Mouse (Mus musculus): Measurements from ENCODE around the gene Sgk2. TPM values are rescaled to one million over a fixed set of nuclear protein-coding genes. Genes with fewer than 3 reads are reported as not detected.

Sgk2 gene
- polyA plus RNA-seq, 3 experiments from 2014 or later = not detected

DNA sequence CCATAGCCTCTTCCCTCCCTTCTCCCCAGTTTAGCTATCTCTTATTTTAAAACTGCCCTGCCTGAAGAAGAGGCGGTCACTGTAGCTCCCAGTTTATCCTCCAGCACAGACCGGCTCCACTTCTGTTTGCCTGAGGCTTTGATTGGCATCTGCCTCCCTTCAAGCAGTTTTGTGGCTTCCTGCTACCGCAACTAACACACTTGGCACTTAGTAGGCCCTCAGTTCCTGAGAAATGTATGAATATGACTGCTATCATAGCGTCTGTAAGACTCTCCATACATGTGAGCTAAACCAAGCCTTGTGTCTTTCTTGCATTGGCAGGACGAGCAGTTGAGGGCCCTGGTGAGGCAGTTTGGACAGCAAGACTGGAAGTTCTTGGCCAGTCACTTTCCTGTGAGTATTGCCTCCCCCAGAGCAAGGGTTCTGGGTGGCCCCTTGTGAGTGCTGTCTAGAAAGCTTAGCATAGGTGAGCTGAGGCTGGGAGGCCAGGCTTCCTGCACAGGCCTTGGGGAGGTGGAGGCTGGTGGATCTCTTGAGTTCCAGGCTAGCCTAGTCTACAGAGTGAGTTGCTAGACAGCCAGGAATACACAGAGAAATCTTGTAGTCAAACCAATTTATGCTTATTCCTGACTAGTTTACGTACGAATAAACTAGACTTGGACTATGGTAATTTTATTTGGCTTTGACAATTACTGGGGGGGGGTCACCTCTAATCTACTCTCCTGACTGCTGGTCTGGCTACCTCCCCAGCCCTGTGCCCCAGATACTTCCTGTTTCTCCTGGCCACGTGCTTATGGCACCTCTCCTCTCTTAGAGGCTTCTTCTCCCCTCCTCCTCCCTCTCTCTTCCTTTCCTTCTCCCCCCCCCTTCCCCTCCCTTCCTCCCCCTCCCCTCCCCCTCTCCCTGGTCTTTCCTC, 74.3 kb downstream of the Sgk2 start:
- no peak for ATAC-seq

DNA sequence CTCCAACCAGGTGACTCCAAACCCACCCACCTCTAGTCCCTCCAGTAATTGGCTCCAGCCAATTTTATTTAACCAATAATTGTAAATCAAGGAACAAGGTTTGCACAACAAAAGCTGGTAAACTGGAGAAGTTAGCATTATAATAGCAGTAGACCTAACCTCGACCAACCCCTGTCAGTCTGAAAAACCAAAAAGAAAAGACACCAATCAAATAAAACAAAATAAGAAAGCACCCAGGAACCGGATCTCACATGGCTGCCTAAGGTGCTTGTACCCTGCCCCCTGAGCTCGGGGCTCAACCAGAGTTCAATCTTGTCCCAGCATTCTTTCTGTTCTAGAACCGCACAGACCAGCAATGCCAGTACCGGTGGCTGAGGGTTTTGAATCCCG, 75.0 kb downstream of the Sgk2 start:
- ATAC-seq = no peak

Other genes starting within 250 kb of the Sgk2 start
- 10 to 100 TPM; 24.3 to 51.6 (median 44.5) TPM for gene Srsf6, start 55.8 kb upstream of the Sgk2 start, polyA plus RNA-seq (2017; shearing (Covaris generic))
- under 1 TPM in 1 of 3 experiments, not detected in 2; 0.30 TPM for gene L3mbtl1, start 43.9 kb upstream of the Sgk2 start, polyA plus RNA-seq (2017; shearing (Covaris generic))
- 10 to 100 TPM; 60.8 to 67.3 (median 61.3) TPM for gene Ift52, start 30.0 kb downstream of the Sgk2 start, polyA plus RNA-seq (2017; shearing (Covaris generic))
- gene Mybl2, start 67.4 kb downstream of the Sgk2 start, polyA plus RNA-seq (2017; shearing (Covaris generic)) = 10 to 100 TPM in 1 of 3 experiments, 1 to 10 TPM in 1, under 1 TPM in 1; 0.81 to 10.1 (median 3.4) TPM
- not detected for gene Gtsf1l, start 100.5 kb downstream of the Sgk2 start, polyA plus RNA-seq (2017; shearing (Covaris generic))
- gene Tox2, start 215.8 kb downstream of the Sgk2 start, polyA plus RNA-seq (2017; shearing (Covaris generic)) = 10 to 100 TPM; 11.0 to 19.2 (median 13.1) TPM

Measured in inflammation-experienced regulatory T-cells, adult 6 months (primary cell).